Mouse (Mus musculus) bone marrow, adult 2 months (tissue): ENCODE measurements around the gene Xirp2.

Experiments used
- CTCF ChIP-seq: fragments of 200-500 bp; IDR thresholded peaks from 2 replicates; pipeline ENCODE4 v1.5.1; 2011; ENCODE audit warnings: low read length, control low read depth; ENCODE audit not compliant: control insufficient read depth, insufficient read depth
- POLR2A ChIP-seq: fragments of 200-500 bp; IDR thresholded peaks from 2 replicates; pipeline ENCODE4 v1.6.1; 2011; ENCODE audit warnings: low read depth, mild to moderate bottlenecking, control low read depth, low read length, borderline replicate concordance; ENCODE audit not compliant: control insufficient read depth

- TF ChIP-seq CTCF (no peak), POLR2A (no peak)
These were observed 32.0 kb downstream of the Xirp2 start for GRCm38 (mm10) chr2:67477753-67478152.
